Mouse (Mus musculus) CH12.LX (cell line): ENCODE measurements around the gene Rabgap1l. TPM values are rescaled to one million over a fixed set of nuclear protein-coding genes. Genes with fewer than 3 reads are reported as not detected.

Experiments
- DNase-seq: peaks from one replicate; pipeline ENCODE4 v3.0.0-alpha.2; 2013; ENCODE audit errors: extremely low read depth
- H3K27ac ChIP-seq: 2 replicates; pipeline ENCODE4 v1.5.1; 2012; ENCODE audit warnings: low read depth, mild to moderate bottlenecking, control low read depth, moderate library complexity; ENCODE audit not compliant: insufficient read depth
- H3K27me3 ChIP-seq: replicated peaks from 2 replicates; pipeline ENCODE3; 2012; ENCODE audit warnings: inconsistent platforms
- H3K36me3 ChIP-seq, 2 experiments: replicated peaks in 1 of 2; 2 replicates each; pipeline versions ENCODE3 to v1.6.1; 2012; ENCODE audit warnings: inconsistent platforms in 1 of 2, low read length in 1 of 2, mild to moderate bottlenecking in 1 of 2, mixed read lengths in 1 of 2, moderate library complexity in 1 of 2; ENCODE audit not compliant: control insufficient read depth in 1 of 2, insufficient read depth in 1 of 2
- H3K4me1 ChIP-seq, 2 experiments: 2 replicates each; pipeline ENCODE4 v1.6.1; 2012; ENCODE audit warnings: inconsistent platforms in 1 of 2, moderate library complexity in 1 of 2; ENCODE audit not compliant: insufficient read depth in 2 of 2, control insufficient read depth in 1 of 2
- H3K4me2 ChIP-seq: 2 replicates; pipeline ENCODE4 v1.6.1; 2012; ENCODE audit warnings: low read depth, mild to moderate bottlenecking, control low read depth; ENCODE audit not compliant: poor library complexity, insufficient read depth, severe bottlenecking
- H3K4me3 ChIP-seq, 3 experiments: fragments of 150-350 bp in 1 of 3; sonication (generic) in 1 of 3; replicated peaks in 1 of 3; 2 replicates each; pipeline versions ENCODE3 to v1.5.1; 2011 to 2012; ENCODE audit warnings: low read depth in 2 of 3, low read length in 2 of 3, mild to moderate bottlenecking in 2 of 3, moderate library complexity in 2 of 3, control low read depth in 1 of 3, improper control_type of control experiment in 1 of 3, inconsistent platforms in 1 of 3, mixed read lengths in 1 of 3; ENCODE audit not compliant: poor library complexity in 1 of 3
- H3K79me2 ChIP-seq: replicated peaks from 2 replicates; pipeline ENCODE4 v1.6.1; 2012; ENCODE audit warnings: mild to moderate bottlenecking, moderate library complexity; ENCODE audit not compliant: control insufficient read depth, poor library complexity, insufficient read depth, severe bottlenecking; ENCODE audit errors: extremely low read depth
- H3K9ac ChIP-seq: 2 replicates; pipeline ENCODE4 v1.6.1; 2012; ENCODE audit warnings: low read depth, mild to moderate bottlenecking, control low read depth, moderate library complexity; ENCODE audit not compliant: insufficient read depth
- H3K9me3 ChIP-seq: replicated peaks from 2 replicates; pipeline ENCODE3; 2012; ENCODE audit warnings: low read length, inconsistent platforms, mixed read lengths
- CHD1 ChIP-seq: IDR thresholded peaks from 2 replicates; pipeline ENCODE4 v1.6.1; 2012; ENCODE audit warnings: low read depth, low read length, improper control_type of control experiment, inconsistent platforms
- CHD2 ChIP-seq: IDR thresholded peaks from 2 replicates; pipeline ENCODE4 v1.6.1; 2011; ENCODE audit warnings: low read length, improper control_type of control experiment
- ELF1 ChIP-seq: IDR thresholded peaks from 2 replicates; pipeline ENCODE4 v1.6.1; 2014; ENCODE audit warnings: low read depth, mild to moderate bottlenecking, inconsistent platforms, low read length, improper control_type of control experiment
- ETS1 ChIP-seq: conservative IDR thresholded peaks from 2 replicates; pipeline ENCODE4 v1.6.1; 2012; ENCODE audit warnings: low read depth, mild to moderate bottlenecking, inconsistent platforms, low read length, improper control_type of control experiment, moderate library complexity
- GABPA ChIP-seq: IDR thresholded peaks from 2 replicates; pipeline ENCODE4 v1.6.1; 2012; ENCODE audit warnings: low read depth, low read length, improper control_type of control experiment, inconsistent platforms; ENCODE audit not compliant: insufficient replicate concordance
- HCFC1 ChIP-seq: IDR thresholded peaks from 2 replicates; pipeline ENCODE4 v1.6.1; 2012; ENCODE audit warnings: low read depth, mild to moderate bottlenecking, inconsistent platforms, low read length, improper control_type of control experiment
- IRF4 ChIP-seq: IDR thresholded peaks from 2 replicates; pipeline ENCODE4 v1.6.1; 2014; ENCODE audit warnings: low read depth, mild to moderate bottlenecking, inconsistent platforms, low read length, improper control_type of control experiment
- JUN ChIP-seq: IDR thresholded peaks from 2 replicates; pipeline ENCODE4 v1.6.1; 2011; ENCODE audit warnings: low read depth, mild to moderate bottlenecking, low read length, improper control_type of control experiment, moderate library complexity; ENCODE audit not compliant: insufficient read depth
- KAT2A ChIP-seq: IDR thresholded peaks from 2 replicates; pipeline ENCODE4 v1.6.1; 2012; ENCODE audit warnings: low read length, improper control_type of control experiment, inconsistent platforms; ENCODE audit not compliant: insufficient replicate concordance
- MAFK ChIP-seq: IDR thresholded peaks from 2 replicates; pipeline ENCODE4 v1.6.1; 2011; ENCODE audit warnings: low read length, improper control_type of control experiment; ENCODE audit not compliant: insufficient replicate concordance
- MAX ChIP-seq: IDR thresholded peaks from 2 replicates; pipeline ENCODE4 v1.6.1; 2011; ENCODE audit warnings: low read length, improper control_type of control experiment
- MAZ ChIP-seq: IDR thresholded peaks from 2 replicates; pipeline ENCODE4 v1.6.1; 2012; ENCODE audit warnings: low read depth, mild to moderate bottlenecking, inconsistent platforms, low read length, improper control_type of control experiment, moderate library complexity
- MEF2A ChIP-seq: IDR thresholded peaks from 2 replicates; pipeline ENCODE4 v1.6.1; 2014; ENCODE audit warnings: low read depth, mild to moderate bottlenecking, inconsistent platforms, low read length, improper control_type of control experiment, borderline replicate concordance
- MXI1 ChIP-seq: IDR thresholded peaks from 2 replicates; pipeline ENCODE4 v1.6.1; 2011; ENCODE audit warnings: mild to moderate bottlenecking, low read depth, low read length, improper control_type of control experiment
- MYC ChIP-seq: IDR thresholded peaks from 2 replicates; pipeline ENCODE4 v1.6.1; 2011; ENCODE audit warnings: low read depth, mild to moderate bottlenecking, improper control_type of control experiment, low read length
- NELFE ChIP-seq: IDR thresholded peaks from 2 replicates; pipeline ENCODE4 v1.6.1; 2011; ENCODE audit warnings: low read depth, low read length, improper control_type of control experiment
- NRF1 ChIP-seq: IDR thresholded peaks from 2 replicates; pipeline ENCODE4 v1.6.1; 2014; ENCODE audit warnings: low read depth, mild to moderate bottlenecking, inconsistent platforms, low read length, improper control_type of control experiment, moderate library complexity
- POLR2AphosphoS2 ChIP-seq: IDR thresholded peaks from 2 replicates; pipeline ENCODE4 v1.6.1; 2011; ENCODE audit warnings: low read depth, low read length, improper control_type of control experiment
- RAD21 ChIP-seq: IDR thresholded peaks from 2 replicates; pipeline ENCODE4 v1.6.1; 2011; ENCODE audit warnings: low read depth, mild to moderate bottlenecking, low read length, improper control_type of control experiment, moderate library complexity
- SMC3 ChIP-seq: IDR thresholded peaks from 2 replicates; pipeline ENCODE4 v1.6.1; 2011; ENCODE audit warnings: low read depth, low read length, improper control_type of control experiment
- TBP ChIP-seq: conservative IDR thresholded peaks from 2 replicates; pipeline ENCODE4 v1.6.1; 2011; ENCODE audit warnings: low read depth, low read length, improper control_type of control experiment
- TCF12 ChIP-seq: IDR thresholded peaks from 2 replicates; pipeline ENCODE4 v1.6.1; 2014; ENCODE audit warnings: low read depth, mild to moderate bottlenecking, inconsistent platforms, low read length, improper control_type of control experiment
- UBTF ChIP-seq: IDR thresholded peaks from 2 replicates; pipeline ENCODE4 v1.6.1; 2012; ENCODE audit warnings: low read depth, mild to moderate bottlenecking, inconsistent platforms, low read length, improper control_type of control experiment, moderate library complexity
- USF1 ChIP-seq: IDR thresholded peaks from 2 replicates; pipeline ENCODE4 v1.6.1; 2014; ENCODE audit warnings: low read depth, mild to moderate bottlenecking, inconsistent platforms, low read length, improper control_type of control experiment
- USF2 ChIP-seq: conservative IDR thresholded peaks from 2 replicates; pipeline ENCODE4 v1.6.1; 2011; ENCODE audit warnings: low read depth, low read length, improper control_type of control experiment
- ZKSCAN1 ChIP-seq: IDR thresholded peaks from 2 replicates; pipeline ENCODE4 v1.6.1; 2012; ENCODE audit warnings: low read depth, inconsistent platforms, low read length, improper control_type of control experiment, borderline replicate concordance
- dilution Hi-C: fragments of 300-500 bp; cut with MboI; formaldehyde crosslinking; loops from 2 replicates; pipeline ENCODE4 v1.14.3; 2020; ENCODE audit warnings: low sequenced_read_pairs; ENCODE audit not compliant: extremely low pct_unique_long_range_greater_than_20kb, extremely low pct_ligation_motif_present
- in situ Hi-C: fragments of 300-500 bp; cut with MboI; formaldehyde crosslinking; loops from 3 replicates; pipeline ENCODE4 v1.14.3; 2019; ENCODE audit warnings: low sequenced_read_pairs, low pct_ligation_motif_present, low pct_unique_long_range_greater_than_20kb, mixed read lengths
- polyA plus RNA-seq: library from polyadenylated mRNA; unstranded; fragments of >175 nt; gene quantifications from 2 replicates; pipeline ENCODE4 v1.2.1, GENCODE M21; 2012; ENCODE audit warnings: low read depth; ENCODE audit not compliant: insufficient read length
- total RNA-seq, 2 experiments: library from RNA; depleted of rRNA; stranded (reverse); fragments of 300-350 nt in 1 of 2; fragments of >200 nt in 1 of 2; gene quantifications; 2 replicates each; pipeline ENCODE4 v1.2.3; 2012 to 2014

Rabgap1l gene
- total and polyA plus RNA-seq, 3 experiments = 84.0 to 109 (median 85.6) TPM

DNA sequence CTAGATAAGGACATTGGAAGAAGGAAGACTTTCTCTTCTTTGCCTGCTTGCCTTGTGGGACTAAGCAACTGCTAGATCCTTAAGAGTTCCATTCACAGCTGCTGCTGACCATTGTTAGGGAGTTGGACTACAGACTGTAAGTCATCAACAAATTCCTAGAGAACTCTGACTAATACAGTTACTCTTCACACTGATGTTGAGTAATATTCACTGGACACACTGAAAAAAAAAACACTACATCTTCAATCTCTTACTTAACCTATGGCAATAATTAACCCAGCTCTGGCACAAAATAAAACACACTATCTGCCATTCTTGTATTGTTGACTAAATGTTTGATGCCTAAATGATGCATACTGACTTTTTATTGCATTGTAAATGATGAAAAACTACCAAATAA, 565.2 kb downstream of the Rabgap1l start:
- in situ Hi-C loops = no loop called here
- Histone ChIP-seq H3K4me1 (peaks cover 6 to 15% of the 10 kb centered on the region in 2 experiments; a peak in 3 of 4 replicates), H3K4me3 (no peak overlapping the region), H3K27ac (no peak overlapping the region), H3K9ac (no peak overlapping the region), H3K36me3 (peaks cover 30 to 63% of the 10 kb centered on the region in 2 experiments), H3K9me3 (no peaks in the 10 kb centered on the region), H3K27me3 (no peaks in the 10 kb centered on the region), H3K79me2 (no peaks in the 10 kb centered on the region), H3K4me2 (no peak overlapping the region)
- DNase-seq = no peak
- dilution Hi-C loops = no loop called here
- TF ChIP-seq NRF1 = no peak
- no peak for TF ChIP-seq ETS1
- TF ChIP-seq IRF4 = no peak
- no peak for TF ChIP-seq TCF12
- TF ChIP-seq USF1 = no peak
- no peak for TF ChIP-seq JUN
- TF ChIP-seq ZKSCAN1 = no peak
- TF ChIP-seq CHD1 = no peak
- TF ChIP-seq RAD21 = no peak
- no peak for TF ChIP-seq UBTF
- TF ChIP-seq USF2 = no peak
- no peak for TF ChIP-seq CHD2
- no peak for TF ChIP-seq KAT2A
- no peak for TF ChIP-seq NELFE
- TF ChIP-seq MAZ = no peak
- TF ChIP-seq MEF2A = no peak
- no peak for TF ChIP-seq ELF1
- no peak for TF ChIP-seq SMC3
- TF ChIP-seq HCFC1 = no peak
- no peak for TF ChIP-seq MAX

DNA sequence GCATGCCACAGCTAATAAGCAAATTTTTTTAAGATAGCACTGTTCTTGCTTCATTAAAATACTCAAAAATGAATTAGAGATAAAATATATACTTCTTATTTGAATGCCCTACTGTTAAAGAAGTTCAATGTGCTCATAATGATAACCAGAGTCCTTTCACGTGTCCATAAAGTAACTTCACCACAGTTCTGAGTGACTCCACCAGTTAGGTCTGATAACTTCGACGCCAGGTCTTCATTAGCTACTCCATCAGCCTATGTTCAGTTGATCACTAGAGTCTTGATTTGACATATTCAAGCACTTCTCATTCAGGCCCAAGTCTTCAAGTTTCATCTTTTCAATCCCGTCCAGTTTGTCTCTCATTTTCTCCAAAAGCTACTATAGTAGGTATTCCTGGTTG, 565.8 kb downstream of the Rabgap1l start:
- Histone ChIP-seq H3K79me2 (no peaks in the 10 kb centered on the region), H3K4me2 (no peak overlapping the region), H3K4me1 (peaks cover 6 to 9% of the 10 kb centered on the region in 2 experiments; a peak in 3 of 4 replicates), H3K9me3 (no peaks in the 10 kb centered on the region), H3K4me3 (no peak overlapping the region), H3K27ac (no peak overlapping the region), H3K9ac (no peak overlapping the region), H3K27me3 (no peaks in the 10 kb centered on the region), H3K36me3 (peaks cover 30 to 66% of the 10 kb centered on the region in 2 experiments)
- DNase-seq = no peak
- dilution Hi-C loops = no loop called here
- no peak for TF ChIP-seq MAFK
- no peak for TF ChIP-seq USF1
- TF ChIP-seq SMC3 = no peak
- no peak for TF ChIP-seq TCF12
- no peak for TF ChIP-seq RAD21
- no peak for TF ChIP-seq GABPA
- no peak for TF ChIP-seq MAZ
- no peak for TF ChIP-seq UBTF
- TF ChIP-seq POLR2AphosphoS2 = no peak
- no peak for TF ChIP-seq TBP
- no peak for TF ChIP-seq CHD2
- TF ChIP-seq ETS1 = no peak
- TF ChIP-seq MYC = no peak
- TF ChIP-seq MEF2A = no peak
- no peak for TF ChIP-seq CHD1
- no peak for TF ChIP-seq MXI1
- in situ Hi-C loops = no loop called here
